Mouse (Mus musculus) ES-E14 (cell line): ENCODE measurements around the gene Bcl2l11. TPM values are rescaled to one million over a fixed set of nuclear protein-coding genes. Genes with fewer than 3 reads are reported as not detected.

Experiments
- DNase-seq: peaks from one replicate; pipeline ENCODE4 v3.0.0-alpha.2; 2013; ENCODE audit warnings: low read depth, low spot score
- H3K27ac ChIP-seq: 2 replicates; pipeline ENCODE4 v1.5.1; 2012; ENCODE audit warnings: low read depth, mild to moderate bottlenecking, low read length, moderate library complexity, mixed read lengths; ENCODE audit not compliant: poor library complexity, insufficient read depth, severe bottlenecking
- H3K36me3 ChIP-seq: 2 replicates; pipeline ENCODE4 v1.6.1; 2012; ENCODE audit warnings: mild to moderate bottlenecking, low read length, moderate library complexity, mixed read lengths; ENCODE audit not compliant: control insufficient read depth, poor library complexity, insufficient read depth, severe bottlenecking
- H3K4me1 ChIP-seq, 2 experiments: fragments of 150-350 bp in 1 of 2; sonication (generic) in 1 of 2; 2 replicates each; pipeline ENCODE4 v1.6.1; 2012; ENCODE audit warnings: low read length in 2 of 2, mild to moderate bottlenecking in 1 of 2, mixed read lengths in 1 of 2; ENCODE audit not compliant: control insufficient read depth in 2 of 2, insufficient read depth in 2 of 2, poor library complexity in 1 of 2
- H3K4me3 ChIP-seq, 2 experiments: fragments of 150-350 bp in 1 of 2; sonication (generic) in 1 of 2; 2 replicates each; pipeline ENCODE4 v1.5.1; 2012; ENCODE audit warnings: low read length in 2 of 2, low read depth in 1 of 2, mild to moderate bottlenecking in 1 of 2, mixed read lengths in 1 of 2; ENCODE audit not compliant: insufficient read depth in 1 of 2, poor library complexity in 1 of 2, severe bottlenecking in 1 of 2
- H3K9ac ChIP-seq: 2 replicates; pipeline ENCODE4 v1.6.1; 2012; ENCODE audit warnings: low read depth, mild to moderate bottlenecking, low read length, mixed read lengths; ENCODE audit not compliant: poor library complexity, insufficient read depth, severe bottlenecking
- H3K9me3 ChIP-seq: fragments of 150-350 bp; sonication (generic); 2 replicates; pipeline ENCODE4 v1.6.1; 2012; ENCODE audit warnings: low read depth, mild to moderate bottlenecking, low read length; ENCODE audit not compliant: control insufficient read depth, insufficient read depth
- CHD2 ChIP-seq: IDR thresholded peaks from 2 replicates; pipeline ENCODE4 v1.6.1; 2014; ENCODE audit warnings: mild to moderate bottlenecking, low read depth, low read length, inconsistent platforms
- HCFC1 ChIP-seq: IDR thresholded peaks from 2 replicates; pipeline ENCODE4 v1.6.1; 2012; ENCODE audit warnings: low read length, inconsistent platforms, borderline replicate concordance; ENCODE audit not compliant: insufficient read depth
- MAFK ChIP-seq: IDR thresholded peaks from 2 replicates; pipeline ENCODE4 v1.6.1; 2014; ENCODE audit warnings: mild to moderate bottlenecking, low read depth, low read length, inconsistent platforms; ENCODE audit not compliant: insufficient read depth
- ZC3H11A ChIP-seq: IDR thresholded peaks from 2 replicates; pipeline ENCODE4 v1.6.1; 2012; ENCODE audit warnings: low read depth, mild to moderate bottlenecking, inconsistent platforms, low read length, borderline replicate concordance
- ZNF384 ChIP-seq: IDR thresholded peaks from 2 replicates; pipeline ENCODE4 v1.6.1; 2012; ENCODE audit warnings: low read depth, low read length, inconsistent platforms
- in situ Hi-C, 2 experiments: fragments of 600-800 bp; cut with MboI; formaldehyde crosslinking; loops; one replicate each; pipeline ENCODE4 v1.15.1; 2025; ENCODE audit warnings: low sequenced_read_pairs in 2 of 2, inconsistent platforms in 1 of 2; ENCODE audit not compliant: unreplicated experiment in 2 of 2
- total RNA-seq: library from RNA; depleted of rRNA; stranded (reverse); fragments of 300-350 nt; gene quantifications from 2 replicates; pipeline ENCODE4 v1.2.3, GENCODE M21; 2012

The Bcl2l11 gene
- total RNA-seq, 1 experiment = 23.6 TPM

DNA sequence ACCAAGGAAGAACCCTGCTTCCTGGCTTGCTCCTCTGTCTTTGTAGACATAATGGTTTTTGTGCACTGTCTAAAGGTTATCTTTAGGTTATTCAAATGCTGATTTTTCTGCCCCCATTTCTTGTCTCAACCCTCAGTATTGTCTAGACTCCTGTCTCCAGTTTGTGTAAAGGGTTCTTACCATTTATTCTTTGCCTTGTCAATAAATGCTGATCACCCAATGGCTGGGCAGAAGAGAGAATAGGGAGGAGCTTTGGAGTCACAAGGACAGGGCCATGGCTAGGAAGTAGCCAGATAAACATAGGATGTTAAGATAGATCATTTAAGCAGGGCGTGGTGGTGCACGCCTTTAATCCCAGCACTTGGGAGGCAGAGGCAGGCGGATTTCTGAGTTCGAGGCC lies 57.9 kb downstream of the Bcl2l11 start:
- Histone ChIP-seq H3K9ac (no peak overlapping the region), H3K27ac (no peak overlapping the region), H3K9me3 (no peaks in the 10 kb centered on the region), H3K4me1 (peaks cover 4 to 5% of the 10 kb centered on the region in 2 experiments; a peak in 2 of 4 replicates), H3K36me3 (no peaks in the 10 kb centered on the region), H3K4me3 (no peak overlapping the region)
- in situ Hi-C loops = no loop called here
- TF ChIP-seq ZC3H11A (no peak), MAFK (no peak), HCFC1 (no peak), ZNF384 (no peak), CHD2 (no peak)
- DNase-seq = no peak

- Histone ChIP-seq H3K4me3 (no peak overlapping the region), H3K9me3 (no peaks in the 10 kb centered on the region), H3K27ac (no peak overlapping the region), H3K4me1 (peaks cover 3 to 5% of the 10 kb centered on the region in 2 experiments; a peak in 1 of 4 replicates), H3K9ac (no peak overlapping the region), H3K36me3 (no peaks in the 10 kb centered on the region)
- no peak for TF ChIP-seq MAFK
- in situ Hi-C loops = no loop called here
- DNase-seq = no peak
Observed at GRCm38 (mm10) chr2:128185942-128186341, 60.1 kb downstream of the Bcl2l11 start.

DNA sequence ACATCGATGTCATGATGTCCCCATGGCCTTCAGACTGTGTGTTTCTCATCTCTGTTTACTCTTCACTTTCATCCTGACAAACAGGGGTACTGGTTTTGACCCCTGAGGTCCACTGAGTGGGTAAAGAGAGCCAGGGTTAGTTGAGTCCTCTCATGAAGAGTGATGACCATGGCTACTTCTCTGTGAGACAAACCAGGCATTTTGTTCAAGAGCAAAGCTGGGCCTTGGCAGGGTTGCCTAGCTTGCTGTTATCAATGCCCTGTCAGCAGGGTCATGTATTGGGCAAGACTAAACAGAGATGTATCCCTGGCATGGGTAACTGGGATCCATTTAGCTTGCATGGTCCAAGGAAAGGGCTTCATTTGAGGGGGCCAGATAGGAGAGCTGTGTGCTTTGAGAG lies 61.4 kb downstream of the Bcl2l11 start:
- in situ Hi-C loops = no loop called here
- Histone ChIP-seq H3K4me3 (no peak overlapping the region), H3K27ac (no peak overlapping the region), H3K9me3 (no peaks in the 10 kb centered on the region), H3K4me1 (peaks cover 3 to 5% of the 10 kb centered on the region in 2 experiments; a peak in 1 of 4 replicates), H3K36me3 (no peaks in the 10 kb centered on the region), H3K9ac (no peak overlapping the region)
- TF ChIP-seq ZNF384 = no peak
- TF ChIP-seq HCFC1 = no peak
- no peak for TF ChIP-seq ZC3H11A
- TF ChIP-seq CHD2 = no peak
- TF ChIP-seq MAFK = no peak
- DNase-seq = no peak

GRCm38 (mm10) chr2:128188461-128188860 lies 62.6 kb downstream of the Bcl2l11 start:
- Histone ChIP-seq H3K36me3 (no peaks in the 10 kb centered on the region), H3K9me3 (no peaks in the 10 kb centered on the region), H3K27ac (no peak overlapping the region), H3K9ac (no peak overlapping the region), H3K4me3 (no peak overlapping the region), H3K4me1 (peaks cover 3 to 5% of the 10 kb centered on the region in 2 experiments; a peak in 1 of 4 replicates)
- TF ChIP-seq CHD2 (no peak), ZC3H11A (no peak), MAFK (no peak)
- DNase-seq = no peak
- in situ Hi-C loops = no loop called here

DNA sequence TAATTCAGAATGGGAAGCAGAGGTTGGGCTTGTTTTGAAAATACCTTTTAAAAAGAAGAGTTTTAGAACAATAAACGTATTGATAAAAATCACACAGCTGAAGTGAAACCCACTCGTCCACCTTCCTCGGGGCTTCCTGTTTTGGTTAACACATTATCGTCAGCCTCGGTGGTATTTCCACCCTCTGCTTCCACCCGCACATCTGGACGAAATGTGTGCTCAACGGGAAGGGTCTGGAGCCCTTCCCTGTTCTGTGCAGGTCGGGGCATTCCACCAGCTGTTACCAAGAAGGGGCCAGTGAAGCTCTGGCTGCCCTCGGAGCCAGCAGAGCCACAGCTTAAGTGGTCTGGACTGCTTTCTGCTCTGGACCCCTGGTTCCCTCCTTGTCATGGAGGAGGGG lies 63.9 kb downstream of the Bcl2l11 start:
- Histone ChIP-seq H3K4me3 (no peak overlapping the region), H3K9ac (no peak overlapping the region), H3K9me3 (no peaks in the 10 kb centered on the region), H3K4me1 (peaks cover 3 to 5% of the 10 kb centered on the region in 2 experiments; a peak in 1 of 4 replicates), H3K27ac (no peak overlapping the region), H3K36me3 (no peaks in the 10 kb centered on the region)
- in situ Hi-C loops = no loop called here
- TF ChIP-seq ZNF384 = no peak
- no peak for TF ChIP-seq MAFK
- no peak for DNase-seq
